Mouse (Mus musculus): Measurements from ENCODE around the gene 4930535I16Rik. TPM values are rescaled to one million over a fixed set of nuclear protein-coding genes. Genes with fewer than 3 reads are reported as not detected.
"Not testable (repeated sequence)": the region's sequence is repeated elsewhere in the genome, so short reads cannot be mapped to it uniquely, and the experiment has no call there.

Gene 4930535I16Rik
- not detected in 2 replicates for polyA plus RNA-seq (2015; fragmentation: Nextera tagmentation; extraction: Ambion mirVana)

GRCm38 (mm10) chr4:123917548-123918140 lies at the start of gene 4930535I16Rik:
TSS of gene 4930535I16Rik (minus strand) at chr4:123918022.
- WGBS: under 1% methylated on average over 63 of the region's 63 CpGs
- Histone ChIP-seq H3K9ac (replicated peaks) (peak within 1 kb of the TSS; percentile 98), H3K27me3 (no peaks in the 10 kb centered on the region), H3K4me1 (replicated peaks) (peaks cover 33% of the 10 kb centered on the region), H3K36me3 (peaks cover 32% of the 10 kb centered on the region), H3K9me3 (no peaks in the 10 kb centered on the region), H3K27ac (peak within 1 kb of the TSS; percentile 90), H3K4me3 (replicated peaks) (peak within 1 kb of the TSS; percentile 100), H3K4me2 (replicated peaks) (peak within 1 kb of the TSS; percentile 93)
- peak; percentile 70 for ATAC-seq

DNA sequence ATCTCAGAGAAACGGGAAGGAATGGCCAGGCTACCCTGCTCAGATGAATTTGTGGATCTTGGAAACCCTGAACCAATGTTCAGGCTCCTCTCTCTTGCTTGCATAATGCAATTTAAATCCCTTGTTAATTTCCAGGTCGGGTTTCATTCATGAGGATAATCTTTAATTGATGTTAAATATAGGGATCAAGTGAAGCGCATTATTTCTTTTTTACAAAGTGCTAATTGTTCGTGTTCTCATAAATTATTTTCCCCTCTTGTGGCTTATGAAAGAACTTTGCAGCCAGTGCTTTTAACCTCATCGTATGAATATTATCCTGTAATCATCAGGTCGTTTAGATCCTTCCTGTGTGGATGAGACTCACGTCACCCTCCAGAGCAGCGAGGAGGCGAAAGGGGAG lies 44.9 kb upstream of the 4930535I16Rik start:
- WGBS: 58% methylated on average over 9 of the region's 9 CpGs

DNA sequence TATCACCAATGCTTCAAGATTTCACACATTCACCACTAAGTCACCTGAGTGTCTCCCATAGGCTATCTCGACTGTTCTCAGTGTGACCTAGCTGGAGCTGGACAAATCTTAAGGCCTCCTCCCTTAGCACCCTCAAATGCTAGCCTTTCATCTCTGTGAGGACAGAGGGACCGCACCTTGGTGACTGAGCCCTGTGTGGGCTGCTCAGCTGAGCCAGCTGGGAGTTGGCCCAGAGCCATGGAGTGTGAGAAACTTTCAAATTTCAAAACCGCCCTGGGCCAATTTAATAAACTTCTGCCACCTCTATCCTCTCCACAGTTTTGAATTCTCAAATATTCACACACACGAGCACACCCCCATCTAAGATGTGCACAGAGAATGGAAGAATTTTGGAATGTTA lies 43.1 kb upstream of the 4930535I16Rik start:
- H3K4me2 ChIP-seq (replicated peaks): no peak overlapping the region
- H3K9me3 ChIP-seq: no peaks in the 10 kb centered on the region
- H3K27ac ChIP-seq: no peak overlapping the region
- H3K9ac ChIP-seq (replicated peaks): no peak overlapping the region
- H3K27me3 ChIP-seq: peaks cover 23% of the 10 kb centered on the region
- H3K36me3 ChIP-seq: no peaks in the 10 kb centered on the region
- WGBS: 81% methylated on average over 4 of the region's 4 CpGs
- H3K4me3 ChIP-seq (replicated peaks): no peak overlapping the region
- peaks cover 12% of the 10 kb centered on the region for H3K4me1 ChIP-seq (replicated peaks)
- no peak for ATAC-seq

More for the DNA sequence above, 44.9 kb upstream of the 4930535I16Rik start:
- no peaks in the 10 kb centered on the region for H3K36me3 ChIP-seq
- no peak for ATAC-seq
- H3K27me3 ChIP-seq: peaks cover 18% of the 10 kb centered on the region
- H3K9me3 ChIP-seq: no peaks in the 10 kb centered on the region
- no peaks in the 10 kb centered on the region; the same call in 1 of the 2 replicates for H3K4me1 ChIP-seq (replicated peaks)
- no peak overlapping the region for H3K27ac ChIP-seq
- no peak overlapping the region for H3K4me3 ChIP-seq (replicated peaks)
- no peak overlapping the region for H3K4me2 ChIP-seq (replicated peaks)
- H3K9ac ChIP-seq (replicated peaks): no peak overlapping the region

GRCm38 (mm10) chr4:123957891-123958290 lies 40.1 kb upstream of the 4930535I16Rik start:
- Histone ChIP-seq H3K27me3 (peaks cover 26% of the 10 kb centered on the region), H3K9ac (replicated peaks) (no peak overlapping the region), H3K4me1 (replicated peaks) (peaks cover 12% of the 10 kb centered on the region), H3K36me3 (no peaks in the 10 kb centered on the region), H3K9me3 (no peaks in the 10 kb centered on the region), H3K4me2 (replicated peaks) (no peak overlapping the region), H3K4me3 (replicated peaks) (no peak overlapping the region), H3K27ac (no peak overlapping the region)
- WGBS: 73% methylated on average over 4 of the region's 4 CpGs
- no peak for ATAC-seq

DNA sequence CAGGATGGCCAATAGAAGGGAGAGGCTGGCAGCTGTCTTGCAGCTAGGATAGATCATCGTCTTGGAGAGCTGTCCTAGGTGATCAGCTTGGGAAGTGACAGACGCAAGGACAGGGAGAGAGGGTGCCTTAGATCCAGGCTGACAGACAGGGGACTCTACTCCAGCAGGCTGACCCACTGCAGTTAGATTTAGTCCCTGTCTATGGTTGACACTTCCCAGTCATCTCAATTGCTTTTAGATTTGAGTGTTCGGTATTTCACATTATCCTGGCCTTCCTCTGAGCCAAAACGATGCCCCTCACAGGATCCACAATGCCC lies 39.6 kb upstream of the 4930535I16Rik start:
- H3K9ac ChIP-seq (replicated peaks): no peak overlapping the region
- H3K4me2 ChIP-seq (replicated peaks): 0 out of 2 replicates have a peak overlapping the region, but pooled peaks have one; percentile 43
- peak; percentile 69; the same call in 1 of the 2 replicates for ATAC-seq
- no peak overlapping the region for H3K27ac ChIP-seq
- H3K9me3 ChIP-seq: no peaks in the 10 kb centered on the region
- peaks cover 12% of the 10 kb centered on the region for H3K4me1 ChIP-seq (replicated peaks)
- 55% methylated on average over 4 of the region's 4 CpGs for WGBS
- no peaks in the 10 kb centered on the region for H3K36me3 ChIP-seq
- H3K27me3 ChIP-seq: peaks cover 26% of the 10 kb centered on the region
- no peak overlapping the region for H3K4me3 ChIP-seq (replicated peaks)

DNA sequence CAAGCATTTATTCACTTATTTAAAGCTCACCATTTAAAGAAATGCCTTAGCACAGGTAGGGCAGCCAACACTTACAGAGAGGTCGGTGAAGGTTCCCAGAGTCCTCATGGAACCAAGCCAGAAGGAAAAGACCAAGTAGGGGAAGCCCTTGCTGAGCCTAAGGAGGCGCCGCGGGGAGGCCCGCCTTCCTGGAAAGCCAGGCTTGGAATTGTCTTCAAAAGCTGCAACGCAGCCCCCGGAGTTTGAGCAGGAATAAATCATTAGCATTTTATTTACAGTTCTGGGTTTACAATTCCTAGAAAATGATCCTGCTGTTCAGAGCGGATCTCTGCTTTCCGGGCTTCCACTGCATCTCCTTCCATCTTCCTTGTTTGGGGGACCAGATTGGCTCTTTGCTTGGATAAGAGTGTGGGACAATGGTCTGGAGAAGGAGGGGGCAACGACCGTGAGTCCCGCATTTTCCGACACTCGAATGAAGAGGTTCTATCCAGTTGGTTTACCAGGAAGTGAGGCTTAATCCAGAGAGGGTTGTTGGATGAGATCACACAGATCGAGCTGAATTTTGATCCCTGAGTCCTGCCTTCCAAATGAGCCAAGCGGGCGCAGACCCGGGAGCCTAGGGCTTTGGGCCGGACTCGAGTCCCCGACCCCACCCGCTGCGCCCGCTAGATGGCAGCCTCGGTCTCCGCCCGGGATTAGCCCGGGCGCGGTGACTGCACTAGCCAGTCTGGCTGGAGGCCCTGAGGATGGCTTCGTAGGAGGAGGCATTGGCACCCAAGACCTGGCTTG lies 39.1 kb upstream of the 4930535I16Rik start:
- peak; percentile 93 for ATAC-seq
- Histone ChIP-seq H3K36me3 (no peaks in the 10 kb centered on the region), H3K9me3 (no peaks in the 10 kb centered on the region), H3K4me3 (replicated peaks) (peak overlapping the region; percentile 19), H3K27ac (no peak overlapping the region), H3K4me1 (replicated peaks) (peaks cover 17% of the 10 kb centered on the region), H3K27me3 (peaks cover 26% of the 10 kb centered on the region), H3K4me2 (replicated peaks) (peak overlapping the region; percentile 43), H3K9ac (replicated peaks) (no peak overlapping the region)
- 8% methylated on average over 31 of the region's 31 CpGs for WGBS

- Histone ChIP-seq H3K4me1 (replicated peaks) (peaks cover 14% of the 10 kb centered on the region; the same call in 1 of the 2 replicates), H3K4me2 (replicated peaks) (no peak overlapping the region), H3K9ac (replicated peaks) (no peak overlapping the region), H3K27me3 (peaks cover 15% of the 10 kb centered on the region), H3K36me3 (no peaks in the 10 kb centered on the region), H3K4me3 (replicated peaks) (no peak overlapping the region), H3K27ac (no peak overlapping the region), H3K9me3 (no peaks in the 10 kb centered on the region)
- ATAC-seq: no peak
- WGBS: 49% methylated on average over 7 of the region's 8 CpGs
Observed at GRCm38 (mm10) chr4:123952059-123952458, 34.2 kb upstream of the 4930535I16Rik start.

GRCm38 (mm10) chr4:123949649-123950048 lies 31.8 kb upstream of the 4930535I16Rik start:
- no peak overlapping the region for H3K4me3 ChIP-seq (replicated peaks)

DNA sequence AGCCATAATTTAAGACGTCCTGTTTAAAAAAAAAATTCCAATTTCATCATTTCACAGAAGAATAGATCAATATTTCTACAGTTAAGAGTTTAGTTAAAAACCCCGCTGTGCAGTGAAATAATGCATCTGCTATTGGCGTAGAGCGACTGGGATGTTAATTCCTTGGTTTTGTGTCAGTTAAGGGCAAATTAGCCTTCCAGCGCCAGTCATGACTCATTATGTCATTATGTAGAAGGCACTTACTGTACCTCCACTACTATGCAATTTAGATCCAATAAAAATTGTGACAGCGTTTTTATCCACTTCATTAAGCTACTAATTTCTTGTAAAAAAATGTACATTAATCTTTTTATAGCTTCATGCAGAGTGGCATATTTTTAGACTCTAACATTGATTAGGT lies 31.1 kb upstream of the 4930535I16Rik start:
- 0 out of 2 replicates have a peak, but pooled peaks cover 6% of the 10 kb centered on the region for H3K4me1 ChIP-seq (replicated peaks)
- H3K27me3 ChIP-seq: peaks cover 4% of the 10 kb centered on the region; the same call in 1 of the 2 replicates
- no peaks in the 10 kb centered on the region for H3K36me3 ChIP-seq
- no peak overlapping the region for H3K4me2 ChIP-seq (replicated peaks)
- no peak overlapping the region for H3K4me3 ChIP-seq (replicated peaks)
- H3K9me3 ChIP-seq: no peaks in the 10 kb centered on the region
- no peak overlapping the region for H3K9ac ChIP-seq (replicated peaks)
- H3K27ac ChIP-seq: no peak overlapping the region
- 81% methylated on average over 6 of the region's 6 CpGs for WGBS
- no peak for ATAC-seq

More at GRCm38 (mm10) chr4:123949649-123950048, 31.8 kb upstream of the 4930535I16Rik start:
- H3K4me2 ChIP-seq (replicated peaks): no peak overlapping the region
- 78% methylated on average over 10 of the region's 10 CpGs for WGBS
- no peaks in the 10 kb centered on the region for H3K36me3 ChIP-seq
- H3K27ac ChIP-seq: no peak overlapping the region
- 0 out of 2 replicates have a peak, but pooled peaks cover 6% of the 10 kb centered on the region for H3K4me1 ChIP-seq (replicated peaks)
- no peaks in the 10 kb centered on the region for H3K9me3 ChIP-seq
- H3K27me3 ChIP-seq: peaks cover 4% of the 10 kb centered on the region; the same call in 1 of the 2 replicates
- no peak overlapping the region for H3K9ac ChIP-seq (replicated peaks)
- ATAC-seq: no peak

- Histone ChIP-seq H3K4me2 (replicated peaks) (no peak overlapping the region), H3K27me3 (peaks cover 4% of the 10 kb centered on the region; the same call in 1 of the 2 replicates), H3K4me3 (replicated peaks) (no peak overlapping the region), H3K9me3 (no peaks in the 10 kb centered on the region), H3K27ac (no peak overlapping the region), H3K9ac (replicated peaks) (no peak overlapping the region), H3K4me1 (replicated peaks) (0 out of 2 replicates have a peak, but pooled peaks cover 3% of the 10 kb centered on the region), H3K36me3 (no peaks in the 10 kb centered on the region)
- ATAC-seq: no peak
- 61% methylated on average over 5 of the region's 5 CpGs for WGBS
Observed at GRCm38 (mm10) chr4:123947149-123947548, 29.3 kb upstream of the 4930535I16Rik start.

DNA sequence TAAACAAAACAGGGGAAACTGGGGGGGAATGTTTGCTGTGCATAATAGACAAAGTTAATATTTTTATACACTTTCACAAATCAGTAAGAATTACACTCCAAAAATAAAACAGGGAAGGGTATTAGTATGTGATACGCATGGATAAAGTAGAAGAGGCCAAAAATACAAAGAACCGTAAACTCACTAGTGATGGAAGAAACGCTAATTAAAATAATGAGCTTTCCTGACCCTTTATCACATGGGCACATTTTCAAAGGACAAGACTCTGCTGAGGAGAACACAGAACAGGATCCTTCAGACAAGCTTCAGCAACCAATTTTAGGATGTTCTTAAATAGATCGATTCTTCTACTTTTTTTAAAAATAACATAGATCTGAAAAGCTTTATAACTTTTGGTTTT lies 28.9 kb upstream of the 4930535I16Rik start:
- no peak for ATAC-seq
- Histone ChIP-seq H3K36me3 (no peaks in the 10 kb centered on the region), H3K4me3 (replicated peaks) (no peak overlapping the region), H3K27me3 (peaks cover 4% of the 10 kb centered on the region; the same call in 1 of the 2 replicates), H3K4me2 (replicated peaks) (no peak overlapping the region), H3K4me1 (replicated peaks) (no peaks in the 10 kb centered on the region), H3K9me3 (no peaks in the 10 kb centered on the region), H3K9ac (replicated peaks) (no peak overlapping the region), H3K27ac (no peak overlapping the region)
- WGBS: 86% methylated on average over 4 of the region's 4 CpGs

GRCm38 (mm10) chr4:123940878-123941277 lies 23.1 kb upstream of the 4930535I16Rik start:
- not testable (repeated sequence) for H3K4me3 ChIP-seq (replicated peaks); H3K27me3 ChIP-seq; H3K4me1 ChIP-seq (replicated peaks); H3K27ac ChIP-seq; H3K9me3 ChIP-seq; H3K4me2 ChIP-seq (replicated peaks); ATAC-seq; H3K9ac ChIP-seq (replicated peaks)
- H3K36me3 ChIP-seq: peaks cover 15% of the 10 kb centered on the region
- WGBS: 88% methylated on average over 7 of the region's 7 CpGs

All from midbrain, embryonic 13.5 days (tissue).